Mouse (Mus musculus): Measurements from ENCODE around the gene Fam131b. TPM values are rescaled to one million over a fixed set of nuclear protein-coding genes. Genes with fewer than 3 reads are reported as not detected.

Fam131b gene
- polyA plus RNA-seq, 1 experiment = 0.05 TPM

GRCm38 (mm10) chr6:42299362-42299761 lies 25.1 kb downstream of the Fam131b start:
- H3K4me1 ChIP-seq (ENCODE audit: control insufficient read depth, insufficient read depth, low read length) = no peaks in the 10 kb centered on the region
- H3K27ac ChIP-seq (ENCODE audit: insufficient read depth, low read depth, low read length) = no peak overlapping the region
- TF ChIP-seq CTCF (conservative IDR thresholded peaks at IDR 0.05; ENCODE audit: insufficient read depth, insufficient read length, low read depth, low read length) = no peak
- TF ChIP-seq POLR2A (IDR thresholded peaks at IDR 0.05; ENCODE audit: low read depth, low read length) = no peak
- DNase-seq = no peak
- H3K36me3 ChIP-seq (ENCODE audit: control insufficient read depth, insufficient read depth, low read length) = no peaks in the 10 kb centered on the region
- no peak overlapping the region for H3K4me3 ChIP-seq (ENCODE audit: insufficient read depth, low read depth, low read length)
- 86% methylated on average over 5 of the region's 5 CpGs for WGBS
- no peaks in the 10 kb centered on the region for H3K27me3 ChIP-seq (replicated peaks; ENCODE audit: control insufficient read depth, insufficient read depth, low read length)

DNA sequence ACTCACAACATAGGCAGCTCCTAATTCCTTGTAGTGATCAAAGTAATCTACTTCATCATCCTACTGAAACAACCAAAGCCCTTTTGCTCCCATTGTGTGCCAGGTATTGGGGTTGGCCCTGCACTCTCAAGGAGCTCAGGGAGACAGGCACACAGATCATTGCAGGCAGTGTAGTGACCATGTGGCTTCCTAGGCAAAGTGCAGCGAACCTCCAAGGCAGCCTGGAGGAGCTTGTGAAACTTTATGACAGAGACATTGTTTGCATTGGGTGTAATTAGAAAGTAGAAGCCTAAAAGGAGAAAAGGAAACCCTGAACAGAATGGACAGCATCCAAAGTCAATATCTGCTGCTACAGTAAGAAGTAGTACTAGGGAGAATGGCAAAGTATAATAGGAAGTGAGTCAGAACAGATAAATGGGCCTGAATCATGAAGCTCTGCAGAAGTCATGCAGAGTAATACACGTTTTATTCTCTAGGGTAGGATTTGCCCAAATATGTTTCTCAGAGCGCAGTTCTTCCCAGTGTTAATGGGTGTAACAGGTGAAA lies 28.8 kb downstream of the Fam131b start:
- 64% methylated on average over 3 of the region's 3 CpGs for WGBS
- Histone ChIP-seq H3K36me3 (ENCODE audit: control insufficient read depth, insufficient read depth, low read length) (no peaks in the 10 kb centered on the region), H3K4me1 (ENCODE audit: control insufficient read depth, insufficient read depth, low read length) (no peaks in the 10 kb centered on the region), H3K27me3 (replicated peaks; ENCODE audit: control insufficient read depth, insufficient read depth, low read length) (no peaks in the 10 kb centered on the region), H3K4me3 (ENCODE audit: insufficient read depth, low read depth, low read length) (no peak overlapping the region), H3K27ac (ENCODE audit: insufficient read depth, low read depth, low read length) (no peak overlapping the region)
- no peak for TF ChIP-seq CTCF (conservative IDR thresholded peaks at IDR 0.05; ENCODE audit: insufficient read depth, insufficient read length, low read depth, low read length)
- no peak for TF ChIP-seq POLR2A (IDR thresholded peaks at IDR 0.05; ENCODE audit: low read depth, low read length)
- DNase-seq = no peak

- TF ChIP-seq CTCF (conservative IDR thresholded peaks at IDR 0.05; ENCODE audit: insufficient read depth, insufficient read length, low read depth, low read length) = no peak
- TF ChIP-seq POLR2A (IDR thresholded peaks at IDR 0.05; ENCODE audit: low read depth, low read length) = no peak
- no peak for DNase-seq
- no peak overlapping the region for H3K4me3 ChIP-seq (ENCODE audit: insufficient read depth, low read depth, low read length)
- 91% methylated on average over 6 of the region's 6 CpGs for WGBS
- H3K4me1 ChIP-seq (ENCODE audit: control insufficient read depth, insufficient read depth, low read length) = no peaks in the 10 kb centered on the region
- H3K27ac ChIP-seq (ENCODE audit: insufficient read depth, low read depth, low read length) = no peak overlapping the region
- H3K36me3 ChIP-seq (ENCODE audit: control insufficient read depth, insufficient read depth, low read length) = no peaks in the 10 kb centered on the region
- H3K27me3 ChIP-seq (replicated peaks; ENCODE audit: control insufficient read depth, insufficient read depth, low read length) = no peaks in the 10 kb centered on the region
Measured at GRCm38 (mm10) chr6:42293327-42293726, 31.1 kb downstream of the Fam131b start.

GRCm38 (mm10) chr6:42287562-42287961 lies 36.9 kb downstream of the Fam131b start:
- H3K27me3 ChIP-seq (replicated peaks; ENCODE audit: control insufficient read depth, insufficient read depth, low read length) = no peaks in the 10 kb centered on the region
- H3K4me1 ChIP-seq (ENCODE audit: control insufficient read depth, insufficient read depth, low read length) = no peaks in the 10 kb centered on the region
- H3K4me3 ChIP-seq (ENCODE audit: insufficient read depth, low read depth, low read length) = no peak overlapping the region
- DNase-seq = no peak
- TF ChIP-seq CTCF (conservative IDR thresholded peaks at IDR 0.05; ENCODE audit: insufficient read depth, insufficient read length, low read depth, low read length) = no peak
- no peak for TF ChIP-seq POLR2A (IDR thresholded peaks at IDR 0.05; ENCODE audit: low read depth, low read length)
- no peaks in the 10 kb centered on the region for H3K36me3 ChIP-seq (ENCODE audit: control insufficient read depth, insufficient read depth, low read length)
- no peak overlapping the region for H3K27ac ChIP-seq (ENCODE audit: insufficient read depth, low read depth, low read length)

DNA sequence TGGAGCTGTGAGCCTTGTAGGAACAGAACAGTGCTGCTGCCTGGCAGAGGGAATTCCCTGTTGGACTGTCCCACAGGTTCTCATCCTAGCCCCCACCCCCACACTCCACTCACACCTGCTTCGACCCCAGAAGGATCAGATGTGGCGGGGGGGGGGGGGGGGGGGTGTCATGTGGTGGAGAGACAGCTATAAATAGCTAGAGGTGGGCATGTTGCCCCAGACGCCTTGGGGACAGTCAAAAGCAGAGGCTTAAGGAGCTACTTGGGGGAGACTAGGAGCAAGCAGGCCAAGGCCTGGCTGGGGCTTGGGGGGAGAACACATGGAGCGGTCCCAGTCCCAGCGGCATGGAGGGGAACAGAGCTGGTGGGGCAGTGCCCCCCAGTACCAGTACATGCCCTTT lies 38.0 kb downstream of the Fam131b start, which contains the start of gene Clcn1:
TSS of gene Clcn1 (plus strand) at position 238 of the 400 bp plus-strand sequence.
- Histone ChIP-seq H3K4me3 (ENCODE audit: insufficient read depth, low read depth, low read length) (no peak within 1 kb of the TSS), H3K36me3 (ENCODE audit: control insufficient read depth, insufficient read depth, low read length) (peaks cover 1% of the 10 kb centered on the region; the same call in 1 of the 2 replicates), H3K27ac (ENCODE audit: insufficient read depth, low read depth, low read length) (no peak within 1 kb of the TSS), H3K27me3 (replicated peaks; ENCODE audit: control insufficient read depth, insufficient read depth, low read length) (no peaks in the 10 kb centered on the region), H3K4me1 (ENCODE audit: control insufficient read depth, insufficient read depth, low read length) (no peaks in the 10 kb centered on the region)
- TF ChIP-seq CTCF (conservative IDR thresholded peaks at IDR 0.05; ENCODE audit: insufficient read depth, insufficient read length, low read depth, low read length) (no peak), POLR2A (IDR thresholded peaks at IDR 0.05; ENCODE audit: low read depth, low read length) (no peak)
- no peak for DNase-seq
- WGBS = 71% methylated on average over 4 of the region's 5 CpGs

DNA sequence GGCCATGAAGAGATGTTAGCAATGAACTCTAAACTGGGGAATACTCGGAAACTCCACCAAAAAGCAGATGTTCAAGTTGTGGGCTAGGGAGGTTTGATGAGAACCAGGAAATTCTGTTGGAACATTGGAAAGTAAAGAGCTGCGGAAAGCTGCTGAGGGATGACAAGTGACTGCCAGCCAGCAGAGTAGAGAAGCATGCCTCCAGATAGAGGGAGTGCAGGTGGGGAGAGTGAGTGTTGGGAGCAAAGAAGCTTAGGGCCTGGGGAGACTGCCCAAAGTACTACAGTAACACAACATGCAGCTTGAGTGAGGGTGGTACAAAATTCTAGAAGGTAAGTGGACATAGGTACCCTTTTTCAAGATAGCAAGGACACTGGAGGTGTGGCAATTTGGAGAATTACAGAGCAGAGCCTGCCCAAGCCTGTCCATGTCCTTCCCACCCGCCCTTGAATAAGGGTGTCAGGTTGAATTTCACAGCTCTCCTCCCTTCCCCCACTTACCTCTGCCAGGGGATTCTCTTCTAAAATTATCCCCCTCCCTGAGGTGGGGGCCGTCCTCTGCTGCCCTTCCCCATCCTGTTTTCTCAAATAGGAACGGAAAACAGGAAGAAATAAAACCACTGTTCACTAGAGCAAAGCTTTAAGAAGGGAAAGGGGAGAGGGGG lies 41.4 kb downstream of the Fam131b start:
- H3K36me3 ChIP-seq (ENCODE audit: control insufficient read depth, insufficient read depth, low read length) = peaks cover 4% of the 10 kb centered on the region
- H3K27me3 ChIP-seq (replicated peaks; ENCODE audit: control insufficient read depth, insufficient read depth, low read length) = no peaks in the 10 kb centered on the region
- H3K4me1 ChIP-seq (ENCODE audit: control insufficient read depth, insufficient read depth, low read length) = 0 out of 2 replicates have a peak, but pooled peaks cover 3% of the 10 kb centered on the region
- TF ChIP-seq CTCF (conservative IDR thresholded peaks at IDR 0.05; ENCODE audit: insufficient read depth, insufficient read length, low read depth, low read length) = no peak
- TF ChIP-seq POLR2A (IDR thresholded peaks at IDR 0.05; ENCODE audit: low read depth, low read length) = no peak
- H3K4me3 ChIP-seq (ENCODE audit: insufficient read depth, low read depth, low read length) = no peak overlapping the region
- no peak overlapping the region for H3K27ac ChIP-seq (ENCODE audit: insufficient read depth, low read depth, low read length)
- no peak for DNase-seq
- WGBS = 67% methylated on average over 5 of the region's 5 CpGs

DNA sequence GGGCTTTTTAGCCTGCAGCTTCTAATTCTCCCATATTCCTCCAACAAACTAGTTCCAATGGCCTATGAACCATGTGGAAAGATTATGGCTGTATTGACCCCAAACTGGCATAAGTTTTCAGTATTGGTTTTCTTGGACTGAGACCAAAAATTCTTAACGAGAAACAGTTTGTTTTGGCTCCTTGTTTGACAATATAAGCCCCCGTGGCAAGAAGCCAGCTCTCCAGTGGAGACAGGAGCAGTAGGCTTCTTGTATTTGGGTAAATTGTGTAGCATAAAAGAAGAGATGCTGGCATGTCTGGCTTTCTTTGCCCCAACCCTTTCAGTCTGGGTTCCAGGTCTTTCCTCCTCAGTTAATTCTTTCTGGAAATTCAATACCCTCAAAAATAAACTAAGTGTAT lies 48.3 kb downstream of the Fam131b start:
- no peak overlapping the region for H3K4me3 ChIP-seq (ENCODE audit: insufficient read depth, low read depth, low read length)
- no peak overlapping the region for H3K27ac ChIP-seq (ENCODE audit: insufficient read depth, low read depth, low read length)
- 0 out of 2 replicates have a peak, but pooled peaks cover 3% of the 10 kb centered on the region for H3K4me1 ChIP-seq (ENCODE audit: control insufficient read depth, insufficient read depth, low read length)
- peaks cover 19% of the 10 kb centered on the region for H3K36me3 ChIP-seq (ENCODE audit: control insufficient read depth, insufficient read depth, low read length)
- DNase-seq = no peak
- TF ChIP-seq POLR2A (IDR thresholded peaks at IDR 0.05; ENCODE audit: low read depth, low read length) (no peak), CTCF (conservative IDR thresholded peaks at IDR 0.05; ENCODE audit: insufficient read depth, insufficient read length, low read depth, low read length) (no peak)
- 28% methylated on average over 2 of the region's 2 CpGs for WGBS
- H3K27me3 ChIP-seq (replicated peaks; ENCODE audit: control insufficient read depth, insufficient read depth, low read length) = no peaks in the 10 kb centered on the region

Measured in kidney, adult 2 months (tissue).